Mouse (Mus musculus): ENCODE data around the gene Fer.
A peak's percentile ranks its signal among the peaks of the same experiment; 100 is the strongest.

Gene Fer

GRCm38 (mm10) chr17:63864171-63864571, 1.3 kb downstream of the Fer start:
- DNase-seq (ENCODE audit: low spot score in 2 of 2): no peak

- no peak for DNase-seq (ENCODE audit: low spot score in 2 of 2)
Observed at GRCm38 (mm10) chr17:63871773-63872172, 8.9 kb downstream of the Fer start.

GRCm38 (mm10) chr17:63878889-63879288, 16.0 kb downstream of the Fer start:
- no peak for DNase-seq (ENCODE audit: low spot score in 2 of 2)

GRCm38 (mm10) chr17:63880009-63880408, 17.1 kb downstream of the Fer start:
- DNase-seq (ENCODE audit: low spot score in 2 of 2): peak in 1 of 2 experiments; percentile 34

- DNase-seq (ENCODE audit: low spot score in 2 of 2): no peak
Observed at GRCm38 (mm10) chr17:63886988-63887387, 24.1 kb downstream of the Fer start.

GRCm38 (mm10) chr17:63890611-63891010, 27.7 kb downstream of the Fer start:
- no peak for DNase-seq (ENCODE audit: low spot score in 2 of 2)

GRCm38 (mm10) chr17:63895829-63896228, 33.0 kb downstream of the Fer start:
- DNase-seq (ENCODE audit: low spot score in 2 of 2): no peak

GRCm38 (mm10) chr17:63897050-63897449, 34.2 kb downstream of the Fer start:
- DNase-seq (ENCODE audit: low spot score in 2 of 2): no peak

- DNase-seq (ENCODE audit: low spot score in 2 of 2): no peak
Observed at GRCm38 (mm10) chr17:63909297-63909696, 46.4 kb downstream of the Fer start.

- DNase-seq (ENCODE audit: low spot score in 2 of 2): no peak
Observed at GRCm38 (mm10) chr17:63921601-63922203, 58.8 kb downstream of the Fer start.

GRCm38 (mm10) chr17:63925581-63925980, 62.7 kb downstream of the Fer start:
- no peak for DNase-seq (ENCODE audit: low spot score in 2 of 2)

- no peak for DNase-seq (ENCODE audit: low spot score in 2 of 2)
Observed at GRCm38 (mm10) chr17:63930634-63931033, 67.8 kb downstream of the Fer start.

GRCm38 (mm10) chr17:63931556-63931955, 68.7 kb downstream of the Fer start:
- no peak for DNase-seq (ENCODE audit: low spot score in 2 of 2)

GRCm38 (mm10) chr17:63935408-63935807, 72.5 kb downstream of the Fer start:
- no peak for DNase-seq (ENCODE audit: low spot score in 2 of 2)

- DNase-seq (ENCODE audit: low spot score in 2 of 2): no peak
Observed at GRCm38 (mm10) chr17:63937886-63938285, 75.0 kb downstream of the Fer start.

GRCm38 (mm10) chr17:63946772-63947171, 83.9 kb downstream of the Fer start:
- no peak for DNase-seq (ENCODE audit: low spot score in 2 of 2)

- no peak for DNase-seq (ENCODE audit: low spot score in 2 of 2)
Observed at GRCm38 (mm10) chr17:63948811-63949210, 85.9 kb downstream of the Fer start.

GRCm38 (mm10) chr17:63951436-63951835, 88.6 kb downstream of the Fer start:
- no peak for DNase-seq (ENCODE audit: low spot score in 2 of 2)

GRCm38 (mm10) chr17:63967091-63967490, 104.2 kb downstream of the Fer start:
- DNase-seq (ENCODE audit: low spot score in 2 of 2): no peak

GRCm38 (mm10) chr17:63969448-63969847, 106.6 kb downstream of the Fer start:
- DNase-seq (ENCODE audit: low spot score in 2 of 2): no peak

GRCm38 (mm10) chr17:63970239-63970638, 107.4 kb downstream of the Fer start:
- DNase-seq (ENCODE audit: low spot score in 2 of 2): no peak

- DNase-seq (ENCODE audit: low spot score in 2 of 2): no peak
Observed at GRCm38 (mm10) chr17:63970939-63971338, 108.1 kb downstream of the Fer start.

- DNase-seq (ENCODE audit: low spot score in 2 of 2): no peak
Observed at GRCm38 (mm10) chr17:63972181-63972580, 109.3 kb downstream of the Fer start.

- no peak for DNase-seq (ENCODE audit: low spot score in 2 of 2)
Observed at GRCm38 (mm10) chr17:63973806-63974205, 110.9 kb downstream of the Fer start.
